Mouse (Mus musculus) regulatory T cell (primary cell): ENCODE measurements around the gene Nagpa.

ENCODE experiments used
- in situ Hi-C: fragments of 300-600 bp; cut with MboI, MseI; formaldehyde crosslinking; loops from one replicate; pipeline ENCODE4 v1.15.1; 2025; ENCODE audit warnings: high pct_unique_total_duplicates

The Nagpa gene

GRCm38 (mm10) chr16:5202681-5203080 is 1.1 kb downstream of the Nagpa start:
- in situ Hi-C loops, result loop anchor here (10.0 kb wide), 1 partner anchor 52 kb away; the partner anchor contains the start of gene Eef2kmt

GRCm38 (mm10) chr16:5195080-5195479 is 8.7 kb downstream of the Nagpa start:
- in situ Hi-C loops, result no loop called here

- in situ Hi-C loops, result no loop called here
Measured at GRCm38 (mm10) chr16:5186234-5186633, 17.6 kb downstream of the Nagpa start.

GRCm38 (mm10) chr16:5185691-5186090 is 18.1 kb downstream of the Nagpa start:
- in situ Hi-C loops, result no loop called here

GRCm38 (mm10) chr16:5184956-5185355 is 18.9 kb downstream of the Nagpa start:
- in situ Hi-C loops, result no loop called here

- in situ Hi-C loops, result no loop called here
Measured at GRCm38 (mm10) chr16:5184101-5184500, 19.7 kb downstream of the Nagpa start.

DNA sequence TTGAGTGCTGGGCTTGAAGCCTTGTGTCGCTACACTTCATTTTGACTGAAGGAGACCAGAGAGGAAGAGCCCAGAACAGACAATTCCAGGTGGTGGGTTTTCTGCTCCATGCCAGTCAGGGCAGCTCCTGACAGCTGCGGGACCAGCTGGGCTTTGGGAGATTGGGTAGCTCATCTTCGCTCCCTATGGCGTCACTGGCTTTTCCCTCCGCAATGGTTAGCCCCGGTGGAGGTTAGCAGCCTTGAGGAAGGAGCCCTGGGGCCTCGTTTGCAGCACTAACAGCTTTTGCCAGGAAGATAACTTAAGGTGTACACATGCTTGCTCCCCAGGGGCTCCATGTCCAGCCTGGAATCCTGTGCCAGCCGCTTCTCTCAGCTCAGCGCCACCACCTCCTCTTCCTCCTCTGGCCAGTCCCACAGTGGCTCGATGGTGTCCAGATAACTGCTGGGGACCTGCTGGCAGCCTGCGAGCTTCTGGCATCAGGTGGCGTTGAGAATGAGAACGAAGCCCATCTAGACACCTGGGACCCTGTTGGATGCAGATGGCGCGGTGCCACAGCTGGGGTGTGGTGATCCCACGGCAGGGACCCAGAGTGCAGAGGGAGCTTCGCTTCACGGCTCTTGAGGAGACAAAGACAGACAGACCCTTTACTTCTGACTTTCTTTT is 20.4 kb downstream of the Nagpa start:
- in situ Hi-C loops, result no loop called here

DNA sequence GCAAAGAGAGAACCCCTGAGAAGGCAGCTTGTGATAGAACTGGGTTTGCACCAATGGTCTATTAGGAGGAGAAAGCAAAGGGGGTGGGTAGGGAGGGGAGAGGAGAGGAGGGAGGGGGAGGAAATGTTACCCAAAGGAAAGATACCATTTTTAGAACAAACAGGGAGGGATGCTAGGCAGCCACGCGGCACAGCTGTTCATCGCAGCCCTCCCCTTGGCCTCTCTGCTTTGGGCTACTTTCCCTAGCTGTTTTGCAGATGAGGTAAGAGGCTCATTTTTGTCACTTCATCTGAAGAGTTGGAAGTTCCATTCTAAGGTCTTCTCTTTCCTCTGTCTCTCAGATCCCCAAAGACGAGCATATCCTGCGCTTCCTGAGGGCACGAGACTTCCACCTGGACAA is 31.2 kb downstream of the Nagpa start:
- in situ Hi-C loops, result no loop called here

- in situ Hi-C loops, result no loop called here
Measured at GRCm38 (mm10) chr16:5168829-5169228, 35.0 kb downstream of the Nagpa start.

DNA sequence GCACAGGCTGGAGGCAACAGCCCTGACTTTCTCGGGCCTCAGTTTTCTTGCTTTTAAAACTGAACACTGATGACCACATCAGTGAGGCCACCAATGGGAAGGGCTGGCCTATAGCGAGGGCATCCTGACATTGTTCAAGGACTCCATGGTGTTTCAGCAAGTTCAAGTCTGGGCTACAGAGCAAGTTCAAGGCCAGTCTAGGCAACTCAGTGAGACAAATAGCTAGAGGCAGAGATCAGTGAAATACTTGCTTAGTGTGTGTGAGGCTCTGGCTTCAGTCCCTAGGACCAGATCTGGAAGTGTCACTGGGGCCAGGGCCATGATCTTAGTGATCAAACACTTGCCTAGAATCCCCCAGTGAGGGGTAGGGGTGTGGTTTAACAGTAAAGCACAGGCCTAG is 35.8 kb downstream of the Nagpa start:
- in situ Hi-C loops, result no loop called here

GRCm38 (mm10) chr16:5164327-5164726 is 39.5 kb downstream of the Nagpa start:
- in situ Hi-C loops, result no loop called here

DNA sequence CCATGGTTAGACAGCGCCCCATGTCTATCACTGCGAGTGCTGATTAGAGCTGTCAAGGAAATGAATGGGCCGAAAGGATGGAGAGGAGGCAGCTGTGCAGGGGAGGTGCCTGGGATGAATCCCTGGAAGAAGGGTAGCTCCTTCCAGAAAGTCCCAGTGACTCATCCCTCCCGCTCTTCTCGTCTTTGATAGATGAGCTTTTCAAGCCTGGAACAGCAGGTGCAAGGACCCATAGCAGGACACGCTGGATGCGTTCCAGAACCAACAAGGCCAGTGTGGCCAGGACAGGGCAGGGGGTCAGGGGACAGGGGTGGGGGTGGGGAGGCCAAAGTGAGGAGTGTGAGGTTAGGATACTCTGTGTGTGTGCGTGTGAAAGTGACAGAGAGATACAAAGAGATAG is 44.6 kb downstream of the Nagpa start:
- in situ Hi-C loops, result no loop called here

DNA sequence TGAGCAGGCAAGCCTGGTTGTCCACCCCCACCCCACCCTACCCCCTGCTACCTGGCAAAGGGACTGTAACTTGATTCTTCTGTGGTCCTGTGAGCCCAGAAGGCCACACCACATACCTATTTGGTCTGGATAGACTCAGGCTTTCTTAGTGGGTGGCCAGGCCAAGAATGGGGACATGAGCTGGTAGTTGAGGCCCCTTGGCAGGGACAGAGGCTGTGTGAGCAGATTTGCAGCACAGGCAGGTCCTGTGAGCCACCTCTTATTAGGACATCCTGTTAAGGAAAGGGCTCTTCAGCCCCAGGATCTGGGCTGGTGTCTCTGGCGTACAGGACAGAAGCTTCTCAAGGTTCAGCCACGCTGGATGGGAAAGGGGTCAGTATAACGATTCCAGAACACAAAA is 46.7 kb downstream of the Nagpa start:
- in situ Hi-C loops, result no loop called here

DNA sequence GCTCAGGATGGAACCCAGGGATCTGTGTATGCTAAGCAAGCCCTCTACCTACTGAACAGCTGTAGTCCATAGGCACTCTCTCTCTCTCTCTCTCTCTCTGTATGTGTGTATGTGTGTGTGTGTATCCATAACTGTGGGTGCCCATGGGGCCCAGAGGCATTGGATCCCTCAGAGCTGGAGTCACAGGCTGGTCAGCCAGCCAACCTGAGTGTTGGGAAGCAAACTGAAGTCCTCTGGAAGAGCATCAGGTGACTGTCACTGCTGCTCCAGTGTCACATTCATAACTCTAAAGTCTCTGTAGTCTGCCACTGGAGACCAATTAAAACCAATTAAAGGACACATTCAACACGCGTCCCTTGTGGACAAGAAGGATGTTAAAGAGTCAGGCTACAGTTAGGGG is 47.3 kb downstream of the Nagpa start:
- in situ Hi-C loops, result no loop called here

GRCm38 (mm10) chr16:5155014-5155413 is 48.8 kb downstream of the Nagpa start:
- in situ Hi-C loops, result no loop called here

DNA sequence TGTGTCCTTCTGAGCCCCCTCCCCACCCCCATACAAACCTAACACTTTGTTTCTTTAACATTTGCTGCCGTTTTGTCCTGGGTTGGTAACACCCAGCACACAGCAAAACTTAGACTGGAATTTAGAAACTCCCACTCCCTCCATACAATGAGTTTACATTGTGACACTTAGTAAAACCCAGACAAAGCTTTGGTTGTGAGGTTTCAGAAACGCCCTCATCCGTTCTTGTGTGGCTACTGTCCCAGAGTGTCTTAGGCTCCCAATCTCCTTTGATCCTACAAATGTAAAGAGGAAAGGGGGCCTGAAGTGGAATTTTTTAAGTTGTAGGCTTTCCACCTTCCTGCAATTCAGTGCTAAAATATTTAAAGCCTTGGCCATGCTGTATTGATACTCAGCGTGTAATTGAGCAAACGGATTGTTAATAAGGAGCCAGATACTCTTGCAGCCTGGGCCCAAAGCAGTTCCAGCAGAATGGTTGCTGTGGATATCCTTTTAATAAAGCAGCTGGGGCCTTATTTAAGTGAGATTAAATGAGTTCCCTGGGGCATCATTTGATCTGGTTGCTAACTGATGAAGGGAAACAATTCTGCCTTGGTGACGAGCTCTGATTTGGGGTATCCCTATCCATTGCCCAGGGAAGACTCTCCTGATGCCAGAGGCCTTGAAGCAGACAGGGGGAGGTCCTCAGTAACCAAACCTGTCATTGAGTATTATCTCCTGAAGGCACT is 50.3 kb downstream of the Nagpa start:
- in situ Hi-C loops, result loop anchor here (5.0 kb wide), 1 partner anchor 51 kb away; no protein-coding TSS in a partner anchor

DNA sequence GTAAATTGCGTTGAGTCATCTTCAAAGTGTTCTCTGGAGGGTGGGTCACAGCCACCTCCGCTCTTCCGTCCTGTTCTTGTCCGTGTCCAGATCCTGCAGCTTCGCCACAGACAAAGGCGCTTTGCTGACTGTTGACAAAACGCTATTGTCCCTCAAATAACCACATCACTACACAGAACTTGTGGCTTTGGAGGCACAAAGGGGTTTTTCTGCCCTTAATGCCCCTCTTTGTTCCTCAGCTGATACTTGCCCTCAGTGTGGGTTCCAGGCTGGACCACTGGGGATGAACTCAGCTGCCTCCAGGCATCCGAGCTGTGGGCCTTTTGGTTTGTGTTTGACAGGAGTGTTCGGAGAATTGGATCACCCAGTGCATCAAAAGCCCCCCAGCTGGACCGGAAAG is 53.3 kb downstream of the Nagpa start:
- in situ Hi-C loops, result loop anchor here (5.0 kb wide), 1 partner anchor 48 kb away; no protein-coding TSS in a partner anchor

GRCm38 (mm10) chr16:5147037-5147385 is 56.8 kb downstream of the Nagpa start, which contains the start of gene Sec14l5:
Gene Sec14l5, plus strand, starts transcription at chr16:5147109.
- in situ Hi-C loops, result loop anchor here (10.0 kb wide), 1 partner anchor 72 kb away; no protein-coding TSS in a partner anchor

DNA sequence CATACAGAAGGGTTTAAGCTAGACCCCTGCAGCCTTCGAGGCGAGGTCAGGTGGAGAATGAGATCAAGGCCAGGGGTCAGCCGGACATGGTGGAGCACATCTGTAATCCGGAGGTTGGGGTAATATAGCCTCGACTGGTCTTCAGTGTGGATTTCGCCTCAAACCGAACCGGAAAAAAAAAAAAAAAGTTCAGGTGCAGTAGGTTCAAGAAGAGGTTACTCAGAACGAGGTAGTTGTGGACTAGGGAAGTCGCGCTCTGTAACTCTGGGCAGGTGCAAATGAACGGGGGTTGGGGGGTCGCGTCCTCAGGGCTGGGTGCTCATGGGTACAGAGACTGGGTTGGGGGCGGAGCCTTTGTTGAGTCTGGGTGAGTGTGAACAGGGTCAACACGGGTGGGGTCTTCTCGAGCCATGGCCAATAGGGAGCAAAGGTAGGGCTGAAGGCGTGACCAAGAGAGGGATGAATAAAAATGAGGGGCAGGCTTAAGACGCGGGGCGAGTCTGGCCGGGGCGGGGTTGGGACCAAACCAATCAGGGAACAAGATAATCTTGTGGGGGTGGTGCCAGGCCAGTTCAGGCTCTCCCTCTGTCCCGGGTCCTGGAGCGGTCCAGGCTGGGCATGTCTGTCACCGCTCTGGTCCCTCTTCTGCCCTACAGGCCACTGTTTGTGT is 57.3 kb downstream of the Nagpa start:
- in situ Hi-C loops, result loop anchor here (10.0 kb wide), 1 partner anchor 72 kb away; no protein-coding TSS in a partner anchor

DNA sequence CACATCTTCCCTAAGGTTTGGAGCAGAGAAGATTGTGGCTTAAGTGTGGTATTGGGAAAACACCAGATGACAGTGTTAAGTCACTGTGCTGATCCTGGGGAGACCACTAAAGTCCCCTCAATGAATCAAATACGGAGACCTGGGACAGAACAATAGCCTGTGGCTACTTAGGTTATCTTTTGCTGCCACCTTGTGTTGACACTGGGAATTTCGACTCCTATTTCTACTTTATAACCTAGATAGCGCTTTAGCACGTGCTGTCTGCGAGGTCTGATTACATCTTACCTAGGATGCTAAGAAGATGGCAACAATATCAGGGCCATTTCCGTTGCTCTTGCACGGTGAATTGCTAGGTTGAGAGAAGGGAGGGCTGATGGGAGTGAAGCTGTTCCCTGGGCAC is 58.2 kb downstream of the Nagpa start:
- in situ Hi-C loops, result loop anchor here (10.0 kb wide), 1 partner anchor 71 kb away; no protein-coding TSS in a partner anchor
